Mouse (Mus musculus): Measurements from ENCODE around the gene Dbp. TPM values are rescaled to one million over a fixed set of nuclear protein-coding genes. Genes with fewer than 3 reads are reported as not detected.

The Dbp gene
- polyA plus RNA-seq, 1 experiment from 2014 or later: 2.1 TPM

DNA sequence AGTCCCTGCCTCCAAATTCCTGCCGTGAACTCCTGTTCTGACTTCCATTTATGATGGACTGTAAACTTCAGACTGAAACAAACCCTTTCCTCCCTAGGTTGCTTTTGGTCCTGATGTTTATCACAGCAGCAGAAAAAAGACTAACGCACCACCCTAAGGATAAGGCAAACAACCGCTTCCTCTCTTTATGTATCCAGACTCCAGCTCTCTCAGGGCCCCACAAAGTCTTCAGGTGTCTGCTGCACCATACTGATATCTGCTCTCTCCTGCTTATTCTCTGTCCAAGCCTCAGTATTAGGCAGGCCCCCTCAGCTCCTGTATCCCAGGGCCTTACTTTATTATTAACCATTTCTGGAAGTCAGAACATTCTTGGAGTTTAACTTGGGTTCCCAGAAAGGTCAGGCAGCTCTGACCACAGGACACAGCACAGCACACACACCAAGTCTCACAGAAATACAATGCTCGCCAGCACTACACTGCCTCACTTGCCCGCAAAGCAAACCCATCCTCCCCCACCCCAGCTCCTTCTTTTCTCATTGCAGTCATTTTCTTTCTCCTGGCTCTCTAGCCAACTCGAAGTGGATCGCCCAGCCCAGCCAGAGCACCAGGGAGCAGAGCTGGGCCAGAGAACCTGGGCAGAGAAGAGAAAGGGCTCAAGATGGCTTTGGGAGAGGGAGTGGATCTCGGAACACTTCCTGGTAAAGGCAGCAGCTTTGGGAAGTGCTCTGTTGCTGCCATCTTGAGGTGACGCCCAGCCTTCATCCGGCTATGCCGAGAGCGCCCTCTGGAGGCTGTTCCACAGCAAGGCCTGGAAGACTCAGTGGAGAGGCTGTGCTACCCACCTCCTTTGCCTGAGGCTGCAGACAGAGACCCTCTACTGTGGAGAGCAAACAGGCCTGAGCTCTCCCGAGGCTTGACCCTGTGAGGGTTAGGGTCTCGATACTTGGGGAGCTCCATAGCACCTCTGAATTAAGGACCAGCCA lies 22.5 kb upstream of the Dbp start:
- Histone ChIP-seq H3K4me1 (peaks cover 44% of the 10 kb centered on the region), H3K27me3 (ENCODE audit: low read depth, poor library complexity, severe bottlenecking) (peaks cover 3% of the 10 kb centered on the region; the same call in 1 of the 2 replicates), H3K9me3 (replicated peaks) (no peaks in the 10 kb centered on the region), H3K4me3 (peak overlapping the region; percentile 40), H3K36me3 (no peaks in the 10 kb centered on the region), H3K27ac (replicated peaks) (peak overlapping the region; percentile 90)
- DNase-seq (ENCODE audit: low spot score): peak; percentile 91
- 31% methylated on average over 14 of the region's 14 CpGs for WGBS

DNA sequence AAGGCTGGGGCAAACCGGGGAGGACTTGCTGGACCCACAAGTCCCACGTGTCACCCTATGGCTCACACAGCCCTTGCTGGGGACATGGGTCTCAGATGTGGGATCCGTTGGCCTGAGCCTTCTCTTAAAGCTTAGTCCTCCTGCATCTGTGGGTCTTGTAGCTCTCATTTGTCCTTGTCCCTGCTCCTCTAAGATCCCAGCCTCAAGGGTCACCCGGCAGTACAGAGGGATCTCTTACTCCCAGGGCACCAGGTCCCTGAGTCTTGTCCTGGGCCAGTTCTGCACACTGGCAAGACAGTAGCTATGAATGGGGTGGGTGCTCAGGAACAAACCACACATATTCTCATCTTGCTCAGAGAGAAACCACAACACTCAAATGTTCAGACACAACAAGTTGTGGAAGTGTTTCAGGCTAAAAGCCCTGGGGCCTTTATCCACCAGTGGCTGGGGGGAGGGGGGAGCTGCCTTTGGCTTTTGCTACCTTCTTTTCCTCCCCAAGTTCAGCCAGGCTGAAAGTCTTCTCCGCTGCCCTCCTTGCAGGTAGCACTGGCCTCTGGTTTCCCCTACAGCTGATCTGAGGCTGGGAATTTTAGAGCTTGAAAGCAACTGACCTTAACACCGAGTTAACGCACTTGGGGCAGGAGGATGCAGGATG lies 21.4 kb upstream of the Dbp start, which contains the start of gene Ntn5:
Gene Ntn5, plus strand, starts transcription at position 627 of the 655 bp plus-strand sequence.
- 73% methylated on average over 7 of the region's 7 CpGs for WGBS
- no peaks in the 10 kb centered on the region for H3K36me3 ChIP-seq
- no peak within 1 kb of the TSS; the same call in 1 of the 2 replicates for H3K4me3 ChIP-seq
- H3K4me1 ChIP-seq: peaks cover 35% of the 10 kb centered on the region
- no peaks in the 10 kb centered on the region for H3K9me3 ChIP-seq (replicated peaks)
- peak within 1 kb of the TSS; percentile 90 for H3K27ac ChIP-seq (replicated peaks)
- peaks cover 3% of the 10 kb centered on the region; the same call in 1 of the 2 replicates for H3K27me3 ChIP-seq (ENCODE audit: low read depth, poor library complexity, severe bottlenecking)
- no peak for DNase-seq (ENCODE audit: low spot score)

DNA sequence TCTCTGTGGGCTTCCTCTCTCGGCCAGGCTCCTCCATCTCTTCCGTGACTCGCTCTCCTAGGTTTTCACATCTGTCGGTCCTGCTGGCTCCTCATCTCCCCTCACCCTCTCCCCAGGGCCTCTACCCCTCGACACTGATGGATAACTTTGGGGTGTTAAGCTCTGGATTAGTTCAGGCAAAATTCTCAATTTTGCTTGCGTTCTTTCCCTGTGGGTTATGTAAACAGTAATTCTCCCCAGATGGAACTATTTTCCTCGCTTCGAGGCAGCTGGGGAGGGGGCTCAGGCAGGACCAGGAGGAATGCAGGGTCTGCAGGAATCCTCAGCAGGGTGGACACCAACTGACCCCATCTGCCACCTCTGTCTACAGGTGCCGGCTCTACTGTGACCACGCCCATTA lies 19.1 kb upstream of the Dbp start:
- Histone ChIP-seq H3K27ac (replicated peaks) (peak overlapping the region; percentile 49; the same call in 1 of the 2 replicates), H3K27me3 (ENCODE audit: low read depth, poor library complexity, severe bottlenecking) (peaks cover 13% of the 10 kb centered on the region; the same call in 1 of the 2 replicates), H3K4me3 (no peak overlapping the region), H3K9me3 (replicated peaks) (no peaks in the 10 kb centered on the region), H3K4me1 (peaks cover 38% of the 10 kb centered on the region), H3K36me3 (no peaks in the 10 kb centered on the region)
- no peak for DNase-seq (ENCODE audit: low spot score)
- WGBS: 61% methylated on average over 10 of the region's 10 CpGs

DNA sequence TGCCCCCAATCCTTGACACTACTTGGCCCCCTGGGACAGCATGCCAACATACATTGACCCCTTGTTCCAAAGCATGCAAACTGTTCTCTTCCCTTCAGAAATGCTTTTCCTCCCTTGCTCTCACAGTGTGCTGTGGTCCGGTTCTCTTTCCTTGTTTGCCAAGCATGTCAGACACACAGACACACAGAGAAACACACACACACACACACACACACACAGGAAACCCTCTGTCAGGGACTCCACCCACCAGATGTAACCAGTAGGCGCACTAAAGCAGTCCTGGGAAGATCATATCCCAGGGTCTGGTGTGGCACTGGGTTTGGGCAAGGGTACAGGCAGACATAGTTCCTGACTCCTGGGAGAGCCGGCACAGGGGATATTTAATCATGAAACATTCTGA lies 18.0 kb upstream of the Dbp start:
- Histone ChIP-seq H3K27ac (replicated peaks) (peak overlapping the region; percentile 38; the same call in 1 of the 2 replicates), H3K4me1 (peaks cover 38% of the 10 kb centered on the region), H3K36me3 (no peaks in the 10 kb centered on the region), H3K4me3 (no peak overlapping the region), H3K9me3 (replicated peaks) (no peaks in the 10 kb centered on the region), H3K27me3 (ENCODE audit: low read depth, poor library complexity, severe bottlenecking) (peaks cover 23% of the 10 kb centered on the region; the same call in 1 of the 2 replicates)
- no peak for DNase-seq (ENCODE audit: low spot score)
- WGBS: 91% methylated on average over 3 of the region's 3 CpGs

DNA sequence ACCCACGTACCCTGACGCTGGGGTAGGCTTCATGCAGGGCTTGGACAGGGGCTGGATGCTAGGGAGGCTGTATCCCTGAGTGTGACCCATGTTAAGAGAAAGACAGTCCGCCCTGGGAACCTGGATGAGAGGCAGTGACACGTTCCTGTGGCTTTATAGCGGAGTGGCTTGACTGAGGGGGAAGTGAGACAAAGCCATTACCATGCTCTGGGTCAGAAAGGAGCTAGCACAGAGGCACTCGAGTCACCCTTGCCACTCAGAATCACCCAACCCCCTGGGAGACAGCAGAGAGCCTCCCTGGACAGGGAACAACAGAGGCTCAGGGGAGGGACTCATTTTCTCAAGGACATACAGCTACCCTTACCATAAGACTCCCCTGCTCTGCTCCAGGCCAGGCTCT lies 15.8 kb upstream of the Dbp start:
- 65% methylated on average over 6 of the region's 6 CpGs for WGBS
- Histone ChIP-seq H3K4me3 (0 out of 2 replicates have a peak overlapping the region, but pooled peaks have one; percentile 4), H3K27me3 (ENCODE audit: low read depth, poor library complexity, severe bottlenecking) (peaks cover 23% of the 10 kb centered on the region; the same call in 1 of the 2 replicates), H3K36me3 (no peaks in the 10 kb centered on the region), H3K4me1 (peaks cover 29% of the 10 kb centered on the region), H3K27ac (replicated peaks) (peak overlapping the region; percentile 49; the same call in 1 of the 2 replicates), H3K9me3 (replicated peaks) (no peaks in the 10 kb centered on the region)
- no peak for DNase-seq (ENCODE audit: low spot score)

DNA sequence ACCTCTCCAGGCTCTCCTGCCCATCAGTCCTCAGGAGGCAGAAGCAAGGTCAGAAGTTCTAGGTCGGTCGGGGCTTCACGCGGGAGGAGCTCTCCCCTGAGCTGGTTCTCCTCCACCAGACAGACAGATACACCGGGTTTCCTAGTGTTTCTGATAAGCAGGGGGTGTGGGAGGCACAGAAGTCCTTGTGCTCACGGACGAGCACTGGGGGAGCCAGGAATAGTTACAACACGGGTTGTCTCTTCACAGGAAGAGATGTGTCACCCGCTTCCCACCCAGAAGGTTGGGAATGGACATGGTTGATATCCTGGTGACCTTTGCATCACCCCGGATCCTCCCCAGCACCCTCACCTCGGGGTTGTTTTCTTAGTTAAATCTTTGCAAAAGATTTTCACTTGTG lies 15.1 kb upstream of the Dbp start:
- Histone ChIP-seq H3K4me1 (peaks cover 35% of the 10 kb centered on the region), H3K27ac (replicated peaks) (no peak overlapping the region), H3K4me3 (no peak overlapping the region), H3K27me3 (ENCODE audit: low read depth, poor library complexity, severe bottlenecking) (peaks cover 23% of the 10 kb centered on the region; the same call in 1 of the 2 replicates), H3K9me3 (replicated peaks) (no peaks in the 10 kb centered on the region), H3K36me3 (no peaks in the 10 kb centered on the region)
- 79% methylated on average over 11 of the region's 11 CpGs for WGBS
- DNase-seq (ENCODE audit: low spot score): no peak

DNA sequence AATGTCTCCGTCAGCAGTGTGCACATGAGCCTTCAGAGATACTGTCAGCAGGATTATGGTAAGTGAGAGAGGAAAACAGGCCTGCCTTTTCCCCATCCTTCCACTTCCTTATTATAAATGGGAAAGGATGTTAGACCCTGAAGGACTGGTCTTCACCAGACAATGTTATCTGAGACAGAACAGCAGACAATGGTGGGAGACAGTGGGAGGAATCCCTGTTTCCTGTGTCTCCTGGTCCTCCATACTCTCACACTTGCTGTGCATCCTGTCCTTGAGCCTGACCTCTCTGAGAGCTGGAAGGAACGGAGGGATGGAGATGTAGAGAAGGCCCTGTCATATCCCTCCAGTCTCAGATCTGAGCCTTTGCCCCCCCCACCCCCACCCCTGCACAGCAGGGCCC lies 12.5 kb upstream of the Dbp start:
- WGBS: 85% methylated on average over 2 of the region's 2 CpGs
- H3K4me1 ChIP-seq: peaks cover 32% of the 10 kb centered on the region
- no peak for DNase-seq (ENCODE audit: low spot score)
- H3K4me3 ChIP-seq: no peak overlapping the region
- no peak overlapping the region for H3K27ac ChIP-seq (replicated peaks)
- H3K27me3 ChIP-seq (ENCODE audit: low read depth, poor library complexity, severe bottlenecking): peaks cover 19% of the 10 kb centered on the region; the same call in 1 of the 2 replicates
- H3K9me3 ChIP-seq (replicated peaks): no peaks in the 10 kb centered on the region
- H3K36me3 ChIP-seq: no peaks in the 10 kb centered on the region

DNA sequence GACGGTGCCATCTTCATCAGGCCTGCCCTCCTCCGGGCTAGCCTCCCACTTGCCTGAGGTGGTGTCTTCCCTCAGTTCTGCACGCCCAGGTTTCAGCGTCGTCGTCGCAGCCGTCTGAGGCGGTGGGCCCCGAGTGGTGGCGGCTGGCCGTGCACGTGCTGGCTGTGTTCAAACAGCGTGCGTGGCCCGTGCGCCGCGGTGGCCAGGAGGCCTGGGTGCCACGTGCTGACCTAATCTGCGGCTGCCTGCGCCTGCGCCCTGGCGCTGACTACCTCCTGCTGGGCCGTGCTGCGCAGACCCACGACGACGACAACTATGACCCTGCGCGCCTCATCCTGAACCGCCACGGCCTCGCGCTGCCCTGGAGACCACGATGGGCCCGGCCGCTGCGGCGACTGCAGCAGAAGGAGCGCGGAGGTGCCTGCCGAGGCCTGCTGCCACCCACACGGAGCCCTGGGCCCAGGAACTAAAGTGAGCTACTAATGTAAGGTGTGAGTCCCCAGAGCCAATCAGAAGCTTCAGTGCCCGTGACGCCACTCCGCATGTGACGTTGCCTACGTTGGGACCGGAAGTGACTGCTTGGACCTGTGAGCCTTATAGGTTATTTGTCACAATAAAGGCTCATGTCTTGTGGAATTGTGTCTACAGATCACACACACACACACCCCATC lies 10.8 kb upstream of the Dbp start, which contains the start of gene Sec1:
Gene Sec1, minus strand, starts transcription at position 482 of the 671 bp plus-strand sequence.
- peaks cover 29% of the 10 kb centered on the region for H3K4me1 ChIP-seq
- H3K9me3 ChIP-seq (replicated peaks): no peaks in the 10 kb centered on the region
- H3K4me3 ChIP-seq: no peak within 1 kb of the TSS
- peaks cover 28% of the 10 kb centered on the region for H3K27me3 ChIP-seq (ENCODE audit: low read depth, poor library complexity, severe bottlenecking)
- DNase-seq (ENCODE audit: low spot score): no peak
- H3K36me3 ChIP-seq: no peaks in the 10 kb centered on the region
- WGBS: 91% methylated on average over 50 of the region's 50 CpGs
- peak within 1 kb of the TSS; percentile 33; the same call in 1 of the 2 replicates for H3K27ac ChIP-seq (replicated peaks)

DNA sequence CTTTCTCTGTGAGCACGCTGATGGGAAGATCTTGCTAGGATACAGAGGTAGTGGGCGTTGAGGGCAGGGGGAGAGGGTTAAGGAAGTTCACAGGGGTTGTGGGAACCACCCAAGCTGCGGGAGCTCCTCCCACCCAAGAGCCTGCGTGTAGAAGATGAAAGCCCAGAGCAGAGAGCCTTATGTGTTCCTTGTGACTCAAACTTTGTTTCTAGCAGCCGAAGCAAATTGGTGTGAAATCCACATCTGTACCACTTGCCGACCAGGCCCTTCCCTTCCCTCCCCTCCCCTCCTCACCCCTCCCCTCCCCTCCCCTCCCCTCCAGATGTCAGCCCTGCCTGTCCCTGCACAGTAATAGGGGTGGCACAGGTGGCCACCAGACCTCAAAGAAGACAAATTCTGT lies 9.8 kb upstream of the Dbp start:
- Histone ChIP-seq H3K9me3 (replicated peaks) (no peaks in the 10 kb centered on the region), H3K36me3 (no peaks in the 10 kb centered on the region), H3K4me1 (peaks cover 33% of the 10 kb centered on the region), H3K27ac (replicated peaks) (no peak overlapping the region; the same call in 1 of the 2 replicates), H3K4me3 (no peak overlapping the region), H3K27me3 (ENCODE audit: low read depth, poor library complexity, severe bottlenecking) (peaks cover 38% of the 10 kb centered on the region)
- DNase-seq (ENCODE audit: low spot score): peak; percentile 39
- 29% methylated on average over 6 of the region's 6 CpGs for WGBS

DNA sequence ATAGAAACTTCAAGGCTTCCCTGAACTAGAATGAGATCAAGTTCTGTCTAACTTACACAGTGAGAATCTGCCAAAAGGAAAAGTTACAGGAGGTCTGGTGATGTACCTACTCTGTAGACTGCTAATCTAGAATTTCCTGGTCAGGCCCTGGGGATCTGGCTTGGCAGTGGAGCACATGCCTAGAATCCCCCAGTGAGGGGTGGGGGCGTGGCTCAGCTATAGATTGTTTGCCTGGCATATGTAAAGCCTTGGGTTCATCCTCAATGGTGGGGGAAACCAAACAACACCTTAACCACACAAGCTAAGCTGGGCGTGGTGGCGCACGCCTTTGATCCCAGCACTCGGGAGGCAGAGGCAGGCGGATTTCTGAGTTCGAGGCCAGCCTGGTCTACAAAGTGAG lies 7.0 kb upstream of the Dbp start:
- Histone ChIP-seq H3K27ac (replicated peaks) (no peak overlapping the region), H3K27me3 (ENCODE audit: low read depth, poor library complexity, severe bottlenecking) (peaks cover 34% of the 10 kb centered on the region), H3K9me3 (replicated peaks) (no peaks in the 10 kb centered on the region), H3K4me3 (no peak overlapping the region), H3K36me3 (no peaks in the 10 kb centered on the region), H3K4me1 (peaks cover 47% of the 10 kb centered on the region)
- no peak for DNase-seq (ENCODE audit: low spot score)
- 84% methylated on average over 6 of the region's 7 CpGs for WGBS

DNA sequence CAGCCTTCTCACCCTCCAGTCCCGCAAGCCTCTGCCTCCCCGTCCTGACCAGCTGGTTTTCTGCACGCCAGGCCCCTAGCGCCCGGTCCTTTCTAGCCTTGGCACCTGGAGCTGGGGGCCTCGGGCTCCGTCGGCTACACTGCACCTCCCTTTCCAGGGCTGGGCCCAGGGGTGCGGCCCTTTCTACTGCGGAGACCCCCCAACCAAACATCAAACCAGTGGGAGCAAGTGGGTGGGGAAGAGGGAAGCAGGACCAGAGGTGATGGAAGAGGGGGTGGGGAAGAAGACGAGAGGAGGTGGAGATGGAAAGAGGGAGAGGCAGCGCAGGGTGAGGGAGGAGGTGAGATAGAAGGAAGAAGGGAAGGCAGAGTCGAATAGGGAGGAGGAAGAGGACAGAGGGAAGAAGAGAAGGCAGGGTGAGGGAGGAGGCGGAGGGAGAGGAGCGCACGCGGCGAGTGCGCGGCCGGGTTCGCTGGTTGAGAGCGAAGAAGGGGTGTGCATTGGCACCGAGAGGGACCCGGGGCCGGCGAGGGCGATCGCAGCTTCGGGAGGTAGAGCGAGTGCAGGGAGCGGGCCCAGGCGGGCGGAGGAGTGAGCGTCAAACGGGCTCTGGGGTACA lies 5.3 kb upstream of the Dbp start, which contains the start of gene Car11:
Gene Car11, plus strand, starts transcription at position 321 of the 619 bp plus-strand sequence.
- H3K4me3 ChIP-seq: peak within 1 kb of the TSS; percentile 57
- peak within 1 kb of the TSS; percentile 77 for H3K27ac ChIP-seq (replicated peaks)
- peak; percentile 41 for DNase-seq (ENCODE audit: low spot score)
- WGBS: 2% methylated on average over 36 of the region's 36 CpGs
- peaks cover 34% of the 10 kb centered on the region for H3K27me3 ChIP-seq (ENCODE audit: low read depth, poor library complexity, severe bottlenecking)
- no peaks in the 10 kb centered on the region for H3K36me3 ChIP-seq
- H3K4me1 ChIP-seq: peaks cover 55% of the 10 kb centered on the region
- H3K9me3 ChIP-seq (replicated peaks): no peaks in the 10 kb centered on the region

Measured in midbrain, embryonic 10.5 days (tissue).